Mouse (Mus musculus): ENCODE data around the gene Uqcc1. TPM values are rescaled to one million over a fixed set of nuclear protein-coding genes. Genes with fewer than 3 reads are reported as not detected.

Gene Uqcc1
- total RNA-seq, 2 experiments from 2014 or later = 140 to 156 TPM

DNA sequence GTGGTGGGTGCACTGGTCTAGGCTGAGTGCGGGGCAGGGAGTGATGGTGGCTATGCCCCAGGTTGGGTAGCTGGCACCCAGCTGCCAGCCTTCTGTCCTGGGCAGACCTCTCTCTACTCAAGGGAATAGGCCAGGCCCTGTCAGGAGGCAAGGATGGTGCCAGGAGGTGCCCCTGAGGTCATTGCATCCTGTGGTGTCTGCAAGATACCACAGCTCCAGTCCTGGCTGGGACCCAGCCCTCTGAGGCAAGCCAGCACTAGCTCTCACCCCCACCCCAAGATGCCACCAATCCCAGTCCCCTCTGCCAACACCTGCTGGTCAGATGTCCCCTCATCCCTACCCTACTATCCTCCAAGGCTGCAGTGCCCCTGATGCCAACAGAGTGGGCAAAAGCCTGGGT is 113.9 kb downstream of the Uqcc1 start:
- no peak for DNase-seq

DNA sequence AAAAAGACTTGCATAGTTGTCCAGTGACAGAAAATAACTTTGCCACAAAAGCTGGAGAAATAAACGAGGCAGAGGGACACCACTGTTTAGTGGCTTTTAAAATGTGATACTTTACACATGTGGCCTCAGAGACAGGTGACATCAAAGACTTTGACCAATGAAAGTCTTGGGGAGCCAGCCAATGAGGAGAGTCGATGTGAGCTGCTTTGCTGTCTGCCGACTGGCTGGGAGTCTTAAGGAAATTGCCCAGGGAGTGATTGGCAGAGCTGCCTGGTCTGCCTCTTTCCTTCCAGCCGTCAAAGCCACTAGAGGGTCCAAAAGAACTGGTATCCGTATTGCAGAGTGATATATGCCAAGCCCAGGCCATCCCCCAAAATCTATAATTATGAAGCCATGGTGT is 115.3 kb downstream of the Uqcc1 start:
- no peak for DNase-seq

DNA sequence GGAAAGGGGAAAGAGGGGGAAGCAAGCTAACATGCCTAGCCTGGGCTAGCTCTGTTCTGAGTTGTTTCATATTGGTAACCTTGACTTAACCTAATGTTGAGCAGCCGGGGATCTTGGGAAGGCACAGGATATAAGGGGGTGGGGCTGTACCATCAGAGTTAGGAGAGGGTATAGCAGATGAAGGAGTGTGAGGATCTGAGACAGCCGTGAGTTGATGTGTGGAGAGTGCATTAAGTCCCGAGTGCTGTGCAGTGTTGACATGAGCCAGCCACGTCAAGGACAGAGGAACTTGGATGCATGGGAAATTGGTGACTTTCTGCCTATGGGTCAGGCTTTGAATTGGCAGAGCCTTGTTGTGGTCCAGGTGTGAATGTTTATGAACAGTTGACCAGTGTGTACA is 117.5 kb downstream of the Uqcc1 start:
- no peak for DNase-seq

DNA sequence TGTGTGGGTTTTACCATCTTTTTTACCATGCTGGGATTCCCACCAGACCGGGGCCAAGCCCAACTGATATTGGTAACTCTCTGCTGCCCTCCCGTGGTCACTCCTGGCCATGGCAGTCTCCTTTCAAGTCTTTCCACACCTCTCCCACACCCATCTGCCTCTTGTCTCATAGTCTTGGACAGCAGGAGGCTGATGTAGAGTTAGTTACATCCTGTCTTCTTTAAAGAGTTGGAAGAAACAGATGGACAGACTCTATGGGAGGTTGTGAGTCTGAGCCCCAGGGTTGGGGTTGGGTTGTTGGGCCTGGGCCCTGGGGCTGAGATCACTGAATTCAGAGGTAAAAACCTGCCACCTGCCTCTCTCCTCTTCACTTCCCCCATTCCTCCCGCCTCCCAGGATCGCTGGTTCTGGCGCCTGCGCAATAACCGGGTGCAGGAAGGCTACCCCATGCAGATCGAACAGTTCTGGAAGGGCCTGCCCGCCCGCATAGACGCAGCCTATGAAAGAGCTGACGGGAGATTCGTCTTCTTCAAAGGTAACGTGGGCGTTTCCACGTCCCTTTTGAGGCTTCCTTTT is 118.2 kb downstream of the Uqcc1 start:
- no peak for DNase-seq

DNA sequence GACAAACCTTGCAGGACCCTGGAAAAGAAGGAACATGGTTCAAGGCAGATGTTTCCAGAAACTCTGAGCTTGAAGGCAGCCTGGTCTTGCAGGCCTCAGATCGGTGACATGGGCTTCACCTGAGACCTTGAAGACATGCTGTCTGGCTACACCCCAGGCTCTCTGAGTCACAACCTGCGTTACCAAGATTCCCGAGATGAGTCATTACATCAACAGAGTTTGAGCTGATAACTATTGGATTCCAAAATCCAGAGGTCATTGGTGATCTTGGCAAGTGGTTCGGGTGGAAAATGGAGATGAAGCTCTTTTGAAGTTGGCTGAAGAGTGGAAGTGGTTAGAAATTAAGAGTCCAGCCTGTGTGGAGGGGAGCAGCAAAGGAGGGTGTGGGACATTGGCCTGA is 120.5 kb downstream of the Uqcc1 start:
- DNase-seq = no peak

DNA sequence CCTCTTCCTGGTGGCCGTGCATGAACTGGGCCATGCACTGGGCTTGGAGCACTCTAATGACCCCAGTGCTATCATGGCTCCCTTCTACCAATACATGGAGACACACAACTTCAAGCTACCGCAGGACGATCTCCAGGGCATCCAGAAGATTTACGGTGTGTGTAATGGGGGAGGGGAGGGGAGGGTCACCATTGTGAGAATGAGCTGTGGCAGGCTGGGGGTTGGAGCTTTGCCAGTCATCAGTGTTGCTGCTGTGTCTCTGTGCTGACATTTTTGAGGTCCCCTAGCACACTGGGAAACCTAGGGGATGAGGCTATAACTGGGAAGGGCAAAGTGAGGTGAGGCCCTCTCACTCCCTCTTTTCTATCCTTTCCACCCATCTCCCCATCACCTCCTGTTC is 122.7 kb downstream of the Uqcc1 start:
- DNase-seq = no peak

DNA sequence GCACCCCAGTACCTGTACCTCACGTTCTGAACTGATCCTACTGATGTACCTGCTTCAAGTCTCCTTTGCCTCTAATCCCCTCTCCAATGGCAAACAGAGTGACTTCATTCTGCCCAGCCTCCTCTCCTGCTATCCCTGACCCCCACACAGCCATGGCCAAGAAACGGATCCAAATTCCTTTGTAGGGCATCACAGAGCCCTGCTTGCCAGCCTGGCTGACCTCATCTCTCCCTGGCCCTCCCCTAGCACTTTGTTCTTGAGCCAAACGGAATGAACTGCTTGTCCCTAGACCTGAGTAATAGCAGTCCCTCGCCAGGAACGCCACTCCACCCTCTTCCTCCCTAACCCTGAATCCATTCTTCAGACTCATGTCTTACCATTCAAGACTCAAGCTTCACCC is 123.6 kb downstream of the Uqcc1 start:
- peak; percentile 54 for DNase-seq

DNA sequence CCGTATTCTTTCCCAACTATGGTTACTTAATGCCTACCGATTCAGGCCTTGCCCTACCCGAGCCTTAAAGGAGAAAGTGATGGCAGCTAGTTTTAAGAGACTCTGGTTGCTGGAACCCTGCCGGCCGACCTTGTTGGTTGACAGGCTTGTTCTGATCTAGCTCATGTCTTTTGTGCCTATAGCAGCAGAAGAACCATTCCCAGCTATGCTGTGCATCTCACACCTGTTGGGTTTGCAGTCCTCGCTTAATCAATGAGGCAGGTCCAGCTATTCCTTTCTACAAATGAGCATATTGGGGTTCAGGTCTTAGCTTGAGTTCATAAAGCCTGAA is 124.2 kb downstream of the Uqcc1 start:
- no peak for DNase-seq

DNA sequence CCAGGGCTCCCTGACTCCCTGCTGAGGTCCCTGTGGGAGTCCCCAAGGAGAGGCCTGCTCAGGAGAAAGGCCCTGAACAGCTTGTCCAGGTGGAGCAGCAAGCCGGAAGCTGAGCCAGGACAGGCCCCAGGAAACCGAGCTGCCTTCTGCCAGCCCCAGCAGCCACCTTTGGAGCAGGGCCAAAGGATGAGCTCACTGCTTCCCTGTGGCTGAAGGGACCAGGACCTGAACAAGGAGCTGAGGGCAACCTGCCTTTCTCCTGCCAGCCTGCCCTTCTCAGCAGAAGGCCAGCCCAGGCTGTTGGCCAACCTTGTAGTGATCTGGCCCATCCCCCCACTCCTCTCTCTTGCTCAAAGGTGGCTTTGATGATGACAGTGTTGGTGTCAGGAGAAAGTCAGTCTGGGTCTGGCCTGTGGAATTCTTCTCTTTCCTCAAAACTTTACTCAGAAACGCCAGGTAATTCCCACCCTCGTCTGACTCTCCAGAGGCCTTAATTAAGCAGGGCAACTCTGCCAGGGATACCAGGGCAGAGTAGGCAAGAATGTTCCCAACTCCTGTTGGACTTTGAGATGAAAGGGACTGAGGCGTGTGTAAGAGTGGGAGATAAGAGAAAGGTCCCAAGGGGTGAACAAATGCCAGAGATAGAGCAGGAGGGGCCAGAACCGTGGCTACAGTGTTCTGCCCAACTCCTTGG is 124.7 kb downstream of the Uqcc1 start:
- DNase-seq = peak; percentile 74

DNA sequence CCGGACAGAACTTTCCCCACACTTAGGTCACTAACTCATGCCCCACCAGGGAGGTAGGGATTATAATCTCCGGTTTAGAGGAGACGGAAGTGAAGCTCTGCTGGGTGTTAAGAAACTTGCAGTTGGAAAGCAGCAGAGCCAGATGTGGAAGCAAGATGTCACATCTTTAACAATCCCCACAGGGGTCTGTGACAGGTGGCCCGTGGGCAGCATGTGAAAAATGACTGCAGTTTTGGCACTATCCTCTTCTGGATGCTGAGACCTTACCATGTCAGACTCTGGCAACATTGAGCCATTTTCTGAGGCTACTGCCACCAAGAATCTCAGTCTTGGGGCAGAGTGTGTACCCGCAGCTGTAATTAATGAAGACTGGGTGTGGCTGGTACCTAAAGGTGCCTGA is 126.1 kb downstream of the Uqcc1 start:
- DNase-seq = no peak

DNA sequence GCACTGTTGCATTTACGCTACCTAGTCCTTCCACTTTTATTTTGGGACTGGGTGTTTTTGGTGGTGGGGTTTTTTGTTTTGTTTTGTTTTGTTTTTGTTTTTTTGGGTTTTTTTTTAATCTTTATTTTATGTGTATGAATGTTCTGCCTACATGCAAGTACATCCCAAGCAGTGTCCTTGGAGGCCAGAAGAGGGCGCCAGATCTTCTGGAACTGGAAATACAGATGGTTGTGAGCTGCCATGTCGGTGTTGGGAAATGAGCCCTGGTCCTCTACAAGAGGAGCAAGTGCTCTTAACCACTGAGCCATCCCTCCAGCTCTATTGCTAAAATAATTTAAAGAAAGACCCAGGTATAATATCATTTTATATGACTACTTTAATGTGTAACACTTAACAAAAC is 127.3 kb downstream of the Uqcc1 start:
- DNase-seq = no peak

DNA sequence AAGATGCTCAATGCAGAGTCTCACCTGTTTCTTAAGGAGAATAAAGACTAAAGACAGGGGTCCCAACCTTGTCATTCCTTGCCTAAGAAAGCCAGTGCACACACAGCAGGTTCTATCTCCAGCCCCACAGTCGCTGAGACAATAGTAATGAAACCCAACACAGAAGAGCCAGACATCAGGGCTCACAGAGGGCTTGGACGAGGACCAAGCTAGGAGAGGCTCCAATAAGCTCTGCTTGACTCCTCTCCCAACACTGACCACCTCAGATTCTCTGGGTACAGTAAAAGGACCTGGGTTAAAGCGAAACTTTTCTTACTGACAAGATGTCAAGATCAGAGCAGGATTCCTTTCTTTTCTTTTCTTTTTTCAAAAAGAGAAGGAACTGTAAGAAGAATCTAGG is 131.5 kb downstream of the Uqcc1 start:
- DNase-seq = no peak

Other genes with a start within 250 kb of the Uqcc1 start
- gene Trpc4ap, start 237.9 kb downstream of the Uqcc1 start, total RNA-seq (2021) = 10 to 100 TPM; 84.3 to 86.1 TPM
- 1 to 10 TPM; 3.9 to 5.0 TPM for gene Edem2, start 200.8 kb downstream of the Uqcc1 start, total RNA-seq (2021)
- gene Gm17581, start 194.4 kb downstream of the Uqcc1 start, total RNA-seq (2021) = not detected
- 10 to 100 TPM in 1 of 2 experiments, 1 to 10 TPM in 1; 5.9 to 12.4 TPM for gene Procr, start 179.2 kb downstream of the Uqcc1 start, total RNA-seq (2021)
- not detected for gene Mmp24, start 155.0 kb downstream of the Uqcc1 start, total RNA-seq (2021)
- gene BC029722, start 110.9 kb downstream of the Uqcc1 start, total RNA-seq (2021) = 10 to 100 TPM; 22.3 to 25.3 TPM
- 10 to 100 TPM; 38.6 to 45.3 TPM for gene Eif6, start 103.4 kb downstream of the Uqcc1 start, total RNA-seq (2021)
- not detected for gene Fam83c, start 95.5 kb downstream of the Uqcc1 start, total RNA-seq (2021)
- not detected for gene Gm15557, start 10.4 kb upstream of the Uqcc1 start, total RNA-seq (2021)
- not detected for gene Gdf5, start 15.1 kb upstream of the Uqcc1 start, total RNA-seq (2021)
- gene Cep250, start 26.1 kb upstream of the Uqcc1 start, total RNA-seq (2021) = 1 to 10 TPM; 3.6 to 5.9 TPM
- gene 6430550D23Rik, start 77.7 kb upstream of the Uqcc1 start, total RNA-seq (2021) = under 1 TPM; 0.51 to 0.54 TPM
- 10 to 100 TPM; 44.6 to 51.7 TPM for gene Ergic3, start 77.7 kb upstream of the Uqcc1 start, total RNA-seq (2021)
- not detected for gene Fer1l4, start 122.6 kb upstream of the Uqcc1 start, total RNA-seq (2021)
- under 1 TPM; 0.13 to 0.31 TPM for gene Spag4, start 134.9 kb upstream of the Uqcc1 start, total RNA-seq (2021)
- 10 to 100 TPM in 1 of 2 experiments, 1 to 10 TPM in 1; 8.2 to 10.9 TPM for gene Cpne1, start 181.7 kb upstream of the Uqcc1 start, total RNA-seq (2021)
- 1 to 10 TPM; 6.3 TPM for gene Rbm12, start 181.7 kb upstream of the Uqcc1 start, total RNA-seq (2021)
- gene Gm28036, start 196.8 kb upstream of the Uqcc1 start, total RNA-seq (2021) = 1 to 10 TPM; 4.9 to 5.6 TPM
- gene Romo1, start 213.7 kb upstream of the Uqcc1 start, total RNA-seq (2021) = 100 to 1,000 TPM; 206 to 210 TPM
- gene Nfs1, start 213.9 kb upstream of the Uqcc1 start, total RNA-seq (2021) = 10 to 100 TPM; 74.2 to 80.6 TPM
- gene Rbm39, start 249.9 kb upstream of the Uqcc1 start, total RNA-seq (2021) = 10 to 100 TPM; 95.5 to 96.8 TPM

Measured in gastrocnemius, postnatal 25 days (tissue).